Mouse (Mus musculus) heart, postnatal 25 days (tissue): ENCODE data around the gene Daam2. TPM values are rescaled to one million over a fixed set of nuclear protein-coding genes. Genes with fewer than 3 reads are reported as not detected.

Experiments used
- total RNA-seq, 2 experiments: library from RNA; stranded (reverse); gene quantifications; 2 replicates each; pipeline ENCODE4 v1.2.3; 2021

The Daam2 gene
- total RNA-seq, 2 experiments from 2014 or later: 8.8 to 9.7 TPM

Other genes starting within 250 kb of the Daam2 start
- 10 to 100 TPM; 20.8 to 21.4 TPM for gene Mocs1, start 136.0 kb downstream of the Daam2 start, total RNA-seq
- gene Kif6, start 50.8 kb upstream of the Daam2 start, total RNA-seq: 1 to 10 TPM; 1.4 to 4.2 TPM